Mouse (Mus musculus): Measurements from ENCODE around the gene Diras1. TPM values are rescaled to one million over a fixed set of nuclear protein-coding genes. Genes with fewer than 3 reads are reported as not detected.
"Not testable (repeated sequence)": the region's sequence is repeated elsewhere in the genome, so short reads cannot be mapped to it uniquely, and the experiment has no call there.

Gene Diras1
- total RNA-seq (2014; fragmentation: Nextera tagmentation) (not detected in 2 replicates), total RNA-seq (2017) (not detected in 2 replicates)

- ATAC-seq (replicated peaks; ENCODE audit: low FRiP score, low TSS enrichment, poor library complexity, severe bottlenecking): no peak
Observed at GRCm38 (mm10) chr10:81025639-81026275, at the start of gene Diras1. Gene Diras1, minus strand, starts transcription at chr10:81025662.

DNA sequence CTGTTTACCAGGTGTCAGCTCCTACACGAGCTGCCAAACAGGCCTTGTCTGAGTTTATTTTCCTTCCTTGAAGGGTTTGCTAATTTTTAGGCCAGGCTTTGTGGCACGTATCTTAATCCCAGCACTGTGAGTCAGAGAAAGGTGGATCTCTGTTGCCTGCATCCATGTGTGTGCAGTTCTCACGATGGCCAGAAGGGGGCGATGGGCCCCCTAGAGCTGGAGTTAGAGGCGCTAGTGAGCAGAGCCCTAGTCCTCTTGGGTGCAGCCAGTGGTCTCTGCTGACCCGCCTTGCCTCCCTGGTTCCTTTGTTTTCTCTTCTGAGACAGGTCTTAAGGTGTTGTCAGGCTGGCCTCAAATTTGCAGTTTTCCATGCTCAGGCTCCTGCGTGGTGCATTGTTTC is 48.0 kb upstream of the Diras1 start:
- ATAC-seq (replicated peaks; ENCODE audit: low FRiP score, low TSS enrichment, poor library complexity, severe bottlenecking): no peak

GRCm38 (mm10) chr10:81072290-81072689 is 46.8 kb upstream of the Diras1 start:
- ATAC-seq (replicated peaks; ENCODE audit: low FRiP score, low TSS enrichment, poor library complexity, severe bottlenecking): no peak

DNA sequence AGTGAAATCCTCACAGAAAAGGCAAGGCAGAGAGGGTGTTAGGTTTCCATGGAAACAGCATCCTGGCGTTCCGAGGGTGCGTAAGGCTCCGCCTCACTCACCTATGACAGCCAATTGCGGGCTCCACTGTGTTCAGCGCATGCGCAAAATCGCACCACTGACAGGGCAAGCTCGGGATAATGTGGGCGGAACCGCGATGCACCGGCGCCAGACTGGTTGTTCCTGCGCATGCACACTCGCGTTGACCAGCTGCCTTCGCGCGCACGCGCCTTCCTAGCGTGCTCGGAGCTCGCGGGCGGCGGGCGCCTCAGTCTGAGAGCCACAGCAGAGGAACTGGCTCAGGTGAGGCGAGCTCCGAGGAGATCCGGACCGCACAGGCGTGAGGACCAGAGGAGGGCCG is 44.4 kb upstream of the Diras1 start, which contains the start of gene Thop1:
Gene Thop1, plus strand, starts transcription at position 200 of the 400 bp plus-strand sequence.
- peak; percentile 95 for ATAC-seq (replicated peaks; ENCODE audit: low FRiP score, low TSS enrichment, poor library complexity, severe bottlenecking)

DNA sequence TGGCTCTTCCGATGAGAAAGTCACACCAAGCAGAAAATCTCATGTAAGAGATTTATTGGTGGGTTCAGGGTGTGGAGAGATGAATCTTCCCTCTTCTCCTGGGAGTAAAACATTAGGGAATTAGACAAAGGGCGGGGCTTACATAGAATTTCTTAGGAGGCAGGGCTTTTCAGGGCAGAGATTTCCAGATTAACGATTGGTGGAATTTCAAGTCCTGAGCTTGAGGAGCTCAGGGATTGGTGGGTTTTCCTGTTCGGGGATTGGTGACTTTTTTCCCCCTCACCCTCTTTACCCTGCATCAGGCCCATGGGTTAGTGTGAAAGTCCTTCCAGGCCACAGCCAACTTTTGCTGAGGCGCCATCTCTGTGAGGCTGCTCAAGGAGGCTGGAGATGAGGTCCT is 43.2 kb upstream of the Diras1 start:
- ATAC-seq (replicated peaks; ENCODE audit: low FRiP score, low TSS enrichment, poor library complexity, severe bottlenecking): no peak

DNA sequence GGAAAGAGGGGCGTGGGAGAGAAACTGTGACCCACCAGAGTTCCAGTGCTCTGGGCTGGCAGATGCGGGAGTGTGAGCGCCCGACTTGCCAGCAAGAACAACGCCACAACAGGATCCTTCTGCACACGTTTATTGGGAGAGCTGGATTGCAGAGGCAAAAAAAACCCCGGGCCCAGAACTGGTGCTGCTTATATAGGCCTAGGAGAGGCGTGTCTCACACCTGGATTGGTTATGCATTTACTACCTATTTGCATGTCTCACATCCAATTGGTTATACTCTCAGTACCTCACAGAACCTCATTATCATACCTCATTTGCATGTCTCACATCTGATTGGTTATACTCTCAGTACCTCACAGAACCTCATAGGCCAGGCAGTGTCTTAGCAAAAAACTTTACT is 39.1 kb upstream of the Diras1 start:
- not testable (repeated sequence) for ATAC-seq (replicated peaks; ENCODE audit: low FRiP score, low TSS enrichment, poor library complexity, severe bottlenecking)

GRCm38 (mm10) chr10:81062710-81063109 is 37.2 kb upstream of the Diras1 start:
- ATAC-seq (replicated peaks; ENCODE audit: low FRiP score, low TSS enrichment, poor library complexity, severe bottlenecking): no peak

GRCm38 (mm10) chr10:81059603-81060543 is 34.4 kb upstream of the Diras1 start, which contains the start of gene Sgta:
Gene Sgta, minus strand, starts transcription at chr10:81060181.
- ATAC-seq (replicated peaks; ENCODE audit: low FRiP score, low TSS enrichment, poor library complexity, severe bottlenecking): peak; percentile 88

GRCm38 (mm10) chr10:81058896-81059295 is 33.4 kb upstream of the Diras1 start:
- ATAC-seq (replicated peaks; ENCODE audit: low FRiP score, low TSS enrichment, poor library complexity, severe bottlenecking): no peak

DNA sequence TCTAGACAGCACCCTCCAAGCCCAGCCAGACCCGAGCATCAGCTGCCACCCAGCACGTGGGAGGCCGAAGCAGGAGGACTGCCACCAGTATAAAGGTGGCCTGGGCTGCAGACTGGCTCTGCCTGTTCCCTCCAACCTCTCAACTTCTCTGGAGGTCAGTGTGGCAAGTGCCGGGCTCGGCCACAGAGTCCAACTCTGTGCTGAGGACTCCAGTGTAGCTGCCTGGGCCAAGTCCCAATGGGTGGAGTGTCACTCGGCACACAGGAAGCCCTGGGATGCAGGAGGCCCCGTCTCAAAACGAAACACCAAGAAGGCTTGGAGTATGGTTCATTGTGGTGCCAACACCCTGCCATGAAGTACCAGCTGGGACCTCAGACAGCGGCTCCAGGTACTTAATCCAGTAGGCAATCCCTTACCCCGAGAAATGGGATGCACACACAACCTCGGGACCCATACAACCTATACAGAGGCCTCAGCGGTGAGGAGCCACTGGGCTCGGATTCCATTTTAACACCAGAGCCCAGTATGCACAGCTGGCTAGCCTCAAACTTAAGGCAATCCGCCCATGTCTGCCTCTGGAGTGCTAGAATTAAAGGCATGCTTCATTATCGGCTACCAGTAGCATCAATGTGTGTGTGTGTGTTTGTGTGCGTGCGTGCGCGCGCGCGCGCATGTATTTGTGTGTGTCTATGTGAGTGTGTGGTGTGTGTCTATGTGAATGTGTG is 32.1 kb upstream of the Diras1 start:
- no peak for ATAC-seq (replicated peaks; ENCODE audit: low FRiP score, low TSS enrichment, poor library complexity, severe bottlenecking)

DNA sequence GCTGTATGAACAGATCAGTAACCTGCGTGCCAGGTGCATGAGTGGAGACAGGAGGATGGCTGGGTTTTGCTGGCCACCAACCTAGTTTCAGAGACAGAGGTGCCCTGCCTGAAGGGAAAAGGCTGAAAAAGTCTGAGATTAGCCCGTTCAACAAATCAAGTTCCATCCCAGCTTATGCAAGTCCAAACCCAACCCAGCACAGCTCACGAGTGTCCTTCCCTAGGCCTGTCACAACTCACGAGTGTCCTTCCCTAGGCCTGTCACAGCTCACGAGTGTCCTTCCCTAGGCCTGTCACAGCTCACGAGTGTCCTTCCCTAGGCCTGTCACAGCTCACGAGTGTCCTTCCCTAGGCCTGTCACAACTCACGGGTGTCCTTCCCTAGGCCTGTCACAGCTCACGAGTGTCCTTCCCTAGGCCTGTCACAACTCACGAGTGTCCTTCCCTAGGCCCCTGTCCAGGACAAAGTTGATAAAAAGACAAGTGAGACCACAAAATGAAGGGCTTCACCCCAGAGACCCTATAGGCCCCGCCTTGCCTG is 30.4 kb upstream of the Diras1 start:
- not testable (repeated sequence) for ATAC-seq (replicated peaks; ENCODE audit: low FRiP score, low TSS enrichment, poor library complexity, severe bottlenecking)

DNA sequence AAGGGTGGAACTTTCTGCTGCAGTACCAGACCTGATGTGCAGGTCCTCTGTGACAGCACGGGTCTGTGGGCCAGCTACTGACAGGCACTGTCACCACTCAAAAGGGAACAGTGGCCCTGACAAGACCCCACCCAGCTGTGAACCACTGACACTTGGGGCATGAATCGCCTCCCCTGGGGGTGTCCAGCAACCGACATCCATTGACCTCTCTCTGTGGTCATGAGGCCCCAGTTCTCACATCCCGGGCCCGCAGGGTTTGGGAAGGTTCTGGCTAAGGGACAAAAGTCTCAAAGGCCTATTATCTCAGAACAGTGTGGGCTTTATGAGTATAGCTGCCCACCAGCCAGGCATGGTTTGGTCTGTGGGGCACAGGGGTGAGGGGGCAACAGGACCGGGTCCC is 29.7 kb upstream of the Diras1 start:
- no peak for ATAC-seq (replicated peaks; ENCODE audit: low FRiP score, low TSS enrichment, poor library complexity, severe bottlenecking)

- ATAC-seq (replicated peaks; ENCODE audit: low FRiP score, low TSS enrichment, poor library complexity, severe bottlenecking): no peak
Observed at GRCm38 (mm10) chr10:81052577-81052976, 27.1 kb upstream of the Diras1 start.

DNA sequence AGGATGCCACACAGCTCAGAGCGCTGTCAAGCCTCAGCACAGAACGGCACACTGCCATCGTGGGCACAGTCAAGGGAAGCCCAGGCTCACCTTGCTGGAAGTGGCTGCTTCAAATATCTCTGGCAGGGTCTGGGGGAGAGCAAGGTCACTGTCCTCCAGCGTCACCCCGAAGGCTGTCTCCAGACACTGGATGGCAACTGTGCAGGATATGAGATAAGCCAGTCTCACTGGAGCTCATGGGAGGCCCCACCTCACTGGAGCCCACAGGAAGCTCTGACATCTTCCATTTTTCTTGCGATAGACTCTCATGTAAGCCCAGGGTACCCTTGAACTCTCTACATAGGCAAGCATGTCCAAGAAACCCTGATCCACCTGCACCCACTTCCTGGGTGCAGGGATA is 25.7 kb upstream of the Diras1 start:
- peak; percentile 72 for ATAC-seq (replicated peaks; ENCODE audit: low FRiP score, low TSS enrichment, poor library complexity, severe bottlenecking)

- ATAC-seq (replicated peaks; ENCODE audit: low FRiP score, low TSS enrichment, poor library complexity, severe bottlenecking): peak; percentile 32
Observed at GRCm38 (mm10) chr10:81050645-81051044, 25.2 kb upstream of the Diras1 start.

GRCm38 (mm10) chr10:81045246-81045645 is 19.8 kb upstream of the Diras1 start:
- ATAC-seq (replicated peaks; ENCODE audit: low FRiP score, low TSS enrichment, poor library complexity, severe bottlenecking): not testable (repeated sequence)

DNA sequence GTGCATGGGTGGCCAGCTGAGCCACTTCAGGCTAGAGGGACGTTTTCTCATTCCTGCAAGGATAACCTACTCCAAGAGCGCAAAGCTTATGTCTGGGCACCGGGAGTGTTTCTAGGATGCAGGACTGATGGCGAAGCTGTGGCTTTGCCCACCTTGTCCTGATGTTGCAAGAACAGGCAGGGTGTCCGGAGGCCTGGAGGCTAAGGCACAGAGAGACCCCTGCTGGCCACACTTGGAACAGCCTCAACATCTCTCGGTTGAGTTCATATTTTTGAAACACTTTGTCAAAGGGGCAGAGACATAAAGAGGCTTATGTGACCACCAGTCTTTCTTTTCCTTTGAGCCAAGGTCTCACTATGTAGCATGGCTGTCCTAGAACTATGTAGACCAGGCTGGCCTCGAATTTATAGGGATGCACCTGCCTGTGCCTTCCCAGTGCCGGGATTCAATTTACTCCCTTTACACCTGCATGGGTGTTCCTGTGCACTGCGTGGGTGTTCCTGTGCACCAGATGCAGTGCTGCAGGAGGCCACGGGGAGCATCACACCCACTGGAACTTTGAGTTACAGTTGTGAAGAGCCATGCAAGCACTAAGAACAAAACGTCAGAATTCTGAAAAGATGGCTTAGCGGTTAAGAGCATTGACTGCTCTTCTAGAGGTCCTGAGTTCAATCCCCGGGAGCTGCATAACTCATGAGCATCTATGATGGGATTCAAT is 16.2 kb upstream of the Diras1 start:
- ATAC-seq (replicated peaks; ENCODE audit: low FRiP score, low TSS enrichment, poor library complexity, severe bottlenecking): peak; percentile 58; the same call in 1 of the 2 replicates

DNA sequence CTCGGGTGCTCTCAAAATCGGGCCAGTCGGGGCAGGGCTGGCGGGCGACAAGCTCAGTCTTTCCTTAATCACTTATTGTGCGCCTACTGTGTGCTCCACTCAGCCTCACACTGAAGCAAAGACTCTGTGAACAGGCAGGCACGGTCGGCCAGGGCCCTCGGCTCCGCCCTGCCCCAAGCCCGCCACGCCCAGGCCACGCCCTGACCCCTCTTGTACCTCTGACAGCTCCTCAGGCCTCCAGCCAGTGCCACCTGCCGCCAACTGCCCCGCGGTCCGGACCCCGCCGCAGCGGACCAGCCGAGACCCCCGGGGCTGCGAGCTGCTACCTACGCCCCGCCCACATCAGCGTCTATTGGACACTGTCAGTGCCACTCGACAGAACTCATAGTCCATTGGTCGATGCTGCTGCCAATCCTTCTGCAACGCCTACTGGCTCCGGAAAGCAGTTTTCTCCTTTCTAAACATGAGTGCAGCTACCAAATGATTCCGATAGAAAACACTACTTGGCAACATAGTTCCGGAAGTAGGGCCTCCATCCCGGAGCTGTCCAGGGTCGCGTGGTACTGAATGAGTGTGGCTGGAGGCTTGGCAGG is 11.6 kb upstream of the Diras1 start, which contains the start of gene Slc39a3:
Gene Slc39a3, minus strand, starts transcription at position 439 of the 593 bp plus-strand sequence.
- ATAC-seq (replicated peaks; ENCODE audit: low FRiP score, low TSS enrichment, poor library complexity, severe bottlenecking): peak; percentile 97

All from megakaryocyte-erythroid progenitor cell, adult 5-6 weeks (primary cell).